Mouse (Mus musculus): Measurements from ENCODE around the gene Riok1.

- TF ChIP-seq CTCF (IDR thresholded peaks at IDR 0.05; ENCODE audit: borderline replicate concordance, control insufficient read depth, extremely low read depth, insufficient read depth, low read length, poor library complexity): no peak
- no peak for TF ChIP-seq POLR2A (IDR thresholded peaks at IDR 0.05; ENCODE audit: control insufficient read depth, extremely low read depth, insufficient read depth, low read length, poor library complexity)
Observed at GRCm38 (mm10) chr13:38012436-38012835, 24.4 kb upstream of the Riok1 start.
